Mouse (Mus musculus) adrenal gland, postnatal 4 days (tissue): ENCODE measurements around the gene Dgkz. TPM values are rescaled to one million over a fixed set of nuclear protein-coding genes. Genes with fewer than 3 reads are reported as not detected.
A peak's percentile ranks its signal among the peaks of the same experiment; 100 is the strongest.

Experiments
- DNase-seq, 2 experiments: peaks; one replicate each; pipeline ENCODE4 v3.0.0; 2021 to 2022; ENCODE audit warnings: low spot score in 2 of 2, mixed read lengths in 2 of 2
- total RNA-seq, 2 experiments: library from RNA; stranded (reverse); gene quantifications; 2 replicates each; pipeline ENCODE4 v1.2.3; 2021

Gene Dgkz
- total RNA-seq, 2 experiments from 2014 or later, result 91.3 to 98.4 TPM

DNA sequence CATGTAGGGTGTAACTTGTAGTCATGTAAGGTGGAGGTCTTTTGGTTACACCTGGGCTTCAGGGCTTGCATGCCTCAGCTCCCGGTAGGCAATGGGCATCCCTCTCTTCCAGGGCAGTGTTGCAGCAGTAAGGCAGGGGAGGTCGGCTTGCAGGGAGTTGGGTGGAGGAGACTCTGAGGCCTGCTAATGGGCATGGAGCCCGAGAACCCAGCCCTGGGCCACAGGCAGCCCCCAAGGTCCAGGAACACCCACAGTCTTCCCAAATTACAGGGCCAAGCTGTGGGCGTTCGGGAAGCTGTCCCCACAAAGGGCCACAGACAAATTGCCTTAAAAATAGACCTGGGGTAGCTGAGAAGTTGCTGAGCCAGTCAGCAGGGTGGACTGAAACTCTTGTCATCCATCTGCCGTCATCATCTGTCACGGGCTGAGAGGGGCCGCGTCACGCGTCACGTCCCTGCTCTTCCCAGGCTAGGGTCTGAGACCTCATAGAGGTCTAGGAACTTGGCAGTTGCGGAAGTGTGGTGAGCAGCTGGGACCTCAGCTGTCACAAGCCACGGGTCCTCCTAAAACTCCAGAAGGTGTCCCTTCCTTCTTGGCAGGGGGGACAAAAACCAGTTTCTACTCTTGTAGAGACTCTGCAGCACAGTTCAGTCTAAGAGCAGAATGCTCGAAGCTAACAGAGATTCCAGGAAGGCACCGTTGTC is 22.4 kb upstream of the Dgkz start:
- no peak for DNase-seq

DNA sequence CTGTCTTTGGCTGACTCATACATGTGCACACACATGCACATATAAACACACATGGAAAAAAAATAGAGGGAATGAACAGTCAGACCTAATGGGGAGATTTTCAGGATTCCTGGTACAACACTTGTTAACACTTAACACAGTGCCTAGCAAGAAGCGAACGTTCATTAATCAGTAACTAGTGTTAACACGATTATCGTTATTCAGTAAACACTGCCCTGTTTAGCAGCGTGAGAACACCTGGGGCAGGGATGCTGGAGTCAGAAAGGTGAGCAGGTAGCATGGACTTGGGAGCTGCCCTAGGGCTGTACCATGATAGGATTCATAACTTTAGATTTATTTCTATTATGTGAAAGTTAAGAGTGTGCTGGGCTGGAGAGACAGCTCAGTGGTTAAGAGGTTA is 20.3 kb upstream of the Dgkz start:
- no peak for DNase-seq

DNA sequence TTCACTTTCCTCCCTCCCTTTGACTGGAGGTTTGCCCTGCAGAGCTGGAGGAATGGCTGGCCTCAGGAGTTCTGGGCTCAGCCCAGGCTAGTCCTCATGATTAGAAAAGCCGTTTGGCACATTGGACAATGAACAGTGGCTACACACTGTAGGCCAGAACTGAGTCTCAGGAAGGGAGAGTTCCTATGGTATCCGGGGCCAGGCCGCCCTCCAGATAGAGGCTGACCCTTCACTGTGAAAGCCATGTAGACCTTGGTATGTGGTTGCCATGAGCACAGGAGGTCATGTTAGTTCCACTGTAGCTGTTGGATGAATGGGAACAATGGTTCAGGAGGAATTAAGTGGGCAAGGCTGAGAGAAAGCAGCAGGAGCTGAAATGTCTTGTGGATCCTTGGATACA is 17.7 kb upstream of the Dgkz start:
- DNase-seq, result no peak

DNA sequence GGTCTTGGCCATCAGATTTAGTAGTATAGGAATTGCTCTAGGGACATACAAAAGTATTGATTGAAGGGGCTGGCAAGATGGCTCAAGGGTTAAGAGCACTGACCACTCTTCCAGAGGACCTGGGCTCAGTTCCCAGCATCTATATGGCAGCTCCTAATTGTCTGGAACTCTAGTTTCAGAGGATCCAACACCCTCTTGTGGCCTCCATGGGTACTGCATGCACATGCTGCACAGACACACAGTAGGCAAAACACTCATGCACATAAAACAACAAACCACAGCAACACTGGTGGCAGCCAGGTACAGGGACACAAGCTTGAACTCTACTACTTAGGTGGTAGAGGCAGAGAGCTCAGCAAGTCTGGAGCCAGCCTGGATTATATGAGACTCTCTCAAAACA is 14.1 kb upstream of the Dgkz start:
- DNase-seq, result no peak

DNA sequence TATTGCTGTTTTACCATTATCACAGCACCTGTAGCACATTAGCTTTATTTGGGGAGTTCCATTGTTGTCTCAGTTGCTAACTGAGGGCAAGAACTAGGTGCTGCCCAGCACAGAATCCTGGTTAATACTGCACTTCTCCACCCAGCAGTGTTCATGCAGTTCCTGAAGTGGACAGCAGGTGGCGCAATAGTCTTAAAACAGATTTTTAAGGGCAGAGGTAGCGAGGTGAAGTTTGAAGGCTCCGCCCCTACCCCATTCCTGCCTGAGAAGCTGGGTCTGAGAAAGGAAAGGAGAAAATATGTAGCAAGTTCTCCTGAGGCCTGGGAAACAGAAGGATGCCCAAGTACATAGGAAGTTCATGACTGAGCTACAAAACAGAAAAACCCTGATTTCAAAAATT is 11.9 kb upstream of the Dgkz start:
- peak; percentile 63 to 71 for DNase-seq

DNA sequence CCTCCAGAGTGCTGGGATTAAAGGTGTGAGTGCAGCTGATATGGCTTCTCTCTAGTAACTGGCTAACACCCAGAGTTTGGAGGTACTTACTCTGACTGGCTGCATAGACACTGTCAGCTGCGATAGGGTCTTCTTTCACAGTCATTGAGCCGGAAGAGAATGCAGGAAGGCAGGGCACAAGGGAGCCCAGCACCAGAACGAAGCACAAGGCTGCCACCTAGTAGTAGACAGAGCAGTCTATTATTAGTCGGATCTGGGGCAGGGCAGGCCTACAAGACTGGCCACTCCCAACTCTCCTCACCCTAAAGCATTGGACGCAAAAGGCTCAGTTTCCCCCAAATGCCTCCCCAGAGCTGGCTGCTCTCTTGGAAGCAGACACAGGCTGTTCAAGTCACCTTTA is 10.4 kb upstream of the Dgkz start:
- DNase-seq, result no peak

DNA sequence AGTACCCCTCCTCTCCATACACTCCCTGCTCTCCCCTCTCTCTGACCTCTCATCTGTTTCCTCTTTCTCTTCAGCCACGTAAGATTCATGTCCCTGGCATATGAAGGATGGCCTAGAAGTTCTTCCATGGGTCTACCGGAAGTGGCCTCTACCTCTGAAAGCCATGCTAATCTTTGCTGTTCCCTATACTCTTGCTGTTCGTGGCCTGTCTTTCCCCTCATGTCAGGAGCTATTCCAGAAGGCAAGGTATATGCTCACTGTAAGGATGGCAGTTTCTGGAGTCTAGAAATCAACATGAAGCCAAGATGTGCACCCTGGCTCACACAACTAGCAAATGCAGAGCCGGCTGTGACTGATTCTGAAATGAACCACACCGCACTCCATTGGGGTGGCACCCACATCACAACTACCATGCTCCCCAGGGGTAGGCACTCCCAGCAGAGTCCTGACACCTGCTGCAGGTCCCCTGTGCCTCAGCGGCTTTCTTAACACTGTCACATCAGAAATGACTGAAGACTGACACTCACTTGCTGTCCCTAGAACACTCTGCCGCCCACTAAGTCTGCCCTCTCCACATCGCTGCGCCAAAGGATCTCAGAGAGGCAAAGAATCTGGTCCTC is 9.4 kb upstream of the Dgkz start:
- DNase-seq, result no peak

DNA sequence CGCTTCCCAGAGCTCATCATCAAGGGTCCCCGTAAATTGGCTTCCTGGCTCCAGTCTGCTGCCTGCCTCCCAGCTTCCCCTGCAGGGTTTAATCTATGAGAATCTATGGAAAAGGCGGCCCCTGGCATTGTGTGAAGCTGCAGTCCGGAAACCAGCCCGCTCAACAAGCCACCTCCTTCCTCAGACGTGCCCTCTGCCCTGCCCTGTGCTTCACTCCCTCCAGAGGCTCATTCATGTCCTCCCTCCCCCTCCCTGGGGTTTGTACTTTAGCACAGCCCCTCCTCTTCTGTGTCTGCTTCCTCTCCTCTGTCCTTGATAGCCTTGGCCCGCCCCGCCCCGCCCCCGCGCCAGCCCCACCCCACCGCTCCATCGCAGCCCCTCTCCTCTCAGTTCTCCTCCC is 8.8 kb upstream of the Dgkz start:
- DNase-seq, result peak in 1 of 2 experiments; percentile 60

DNA sequence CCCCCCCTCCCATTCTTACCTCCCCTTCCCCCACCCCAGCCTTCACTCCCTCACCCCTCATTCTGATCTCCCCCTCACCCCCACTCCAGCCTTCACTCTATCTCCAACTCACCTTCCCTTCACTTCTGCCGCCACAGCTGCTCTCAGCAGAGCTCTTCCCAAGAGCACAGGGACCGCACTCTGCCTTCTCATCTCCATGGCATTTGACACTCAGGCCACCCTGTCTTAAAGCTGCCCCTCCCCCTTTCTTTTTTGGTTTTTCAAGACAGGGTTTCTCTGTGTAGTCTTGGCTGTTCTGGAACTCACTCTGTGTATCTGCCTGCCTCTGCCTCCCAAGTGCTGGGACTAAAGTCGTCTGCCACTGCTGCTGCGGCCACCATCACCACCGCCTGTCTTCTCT is 5.2 kb upstream of the Dgkz start:
- no peak for DNase-seq

DNA sequence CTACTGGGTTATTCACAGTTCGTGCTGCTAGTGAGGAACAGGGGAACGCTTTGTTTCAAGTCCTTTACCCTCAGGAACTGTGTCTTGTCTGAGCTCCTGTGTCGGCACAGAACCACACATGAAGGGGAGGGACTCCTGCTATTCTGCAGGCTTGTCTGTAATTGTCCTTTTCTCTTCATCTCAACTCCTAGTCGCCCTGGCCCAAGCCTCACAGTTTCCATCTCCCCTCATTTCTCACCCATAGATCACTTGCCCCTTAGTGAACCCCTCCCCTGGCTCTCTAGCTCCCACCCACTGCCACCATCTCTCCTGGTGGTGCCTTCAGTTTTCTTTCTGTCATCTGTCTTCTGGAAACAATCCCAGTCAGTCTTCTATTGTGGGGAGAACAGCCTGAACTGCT is 4.6 kb upstream of the Dgkz start:
- DNase-seq, result no peak

DNA sequence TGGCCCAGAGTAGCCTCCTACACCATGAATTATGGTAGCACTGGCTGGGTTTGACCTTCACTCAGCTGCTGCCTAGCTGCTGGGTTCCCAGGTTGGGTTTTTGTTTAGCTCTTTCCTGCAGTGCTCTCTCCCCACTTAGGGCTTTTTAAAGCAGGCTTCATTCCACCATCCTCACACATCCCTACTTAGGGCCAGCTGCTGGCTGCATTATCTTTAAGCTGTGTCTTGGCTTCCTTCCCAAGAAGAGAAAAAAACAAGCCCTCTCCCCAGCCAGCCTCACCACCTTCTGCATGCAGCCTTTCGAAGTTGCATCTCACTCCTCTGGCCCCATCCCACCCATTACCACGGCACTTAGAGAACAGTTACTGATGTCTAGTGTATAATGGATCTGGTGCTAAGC is 2.9 kb upstream of the Dgkz start:
- DNase-seq, result no peak

DNA sequence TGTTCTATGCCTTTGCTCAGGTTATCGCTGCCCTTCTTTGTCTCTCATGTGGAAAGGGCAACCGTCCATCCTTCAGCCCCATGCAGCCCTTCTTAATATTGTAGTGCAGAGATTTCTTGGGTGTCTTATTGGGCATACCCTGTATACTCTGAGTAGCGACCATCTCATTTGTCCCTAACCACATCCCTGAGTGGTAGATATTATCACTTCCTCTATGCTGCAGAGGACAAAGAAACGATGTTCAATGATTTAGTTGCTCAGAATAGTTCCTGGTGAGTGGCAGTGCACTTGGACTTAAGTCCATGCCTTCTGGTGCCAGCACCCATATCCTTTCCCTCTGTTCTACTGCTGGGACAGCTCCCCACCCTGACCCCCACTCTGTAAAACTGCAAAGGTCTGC is 2.3 kb upstream of the Dgkz start:
- no peak for DNase-seq

DNA sequence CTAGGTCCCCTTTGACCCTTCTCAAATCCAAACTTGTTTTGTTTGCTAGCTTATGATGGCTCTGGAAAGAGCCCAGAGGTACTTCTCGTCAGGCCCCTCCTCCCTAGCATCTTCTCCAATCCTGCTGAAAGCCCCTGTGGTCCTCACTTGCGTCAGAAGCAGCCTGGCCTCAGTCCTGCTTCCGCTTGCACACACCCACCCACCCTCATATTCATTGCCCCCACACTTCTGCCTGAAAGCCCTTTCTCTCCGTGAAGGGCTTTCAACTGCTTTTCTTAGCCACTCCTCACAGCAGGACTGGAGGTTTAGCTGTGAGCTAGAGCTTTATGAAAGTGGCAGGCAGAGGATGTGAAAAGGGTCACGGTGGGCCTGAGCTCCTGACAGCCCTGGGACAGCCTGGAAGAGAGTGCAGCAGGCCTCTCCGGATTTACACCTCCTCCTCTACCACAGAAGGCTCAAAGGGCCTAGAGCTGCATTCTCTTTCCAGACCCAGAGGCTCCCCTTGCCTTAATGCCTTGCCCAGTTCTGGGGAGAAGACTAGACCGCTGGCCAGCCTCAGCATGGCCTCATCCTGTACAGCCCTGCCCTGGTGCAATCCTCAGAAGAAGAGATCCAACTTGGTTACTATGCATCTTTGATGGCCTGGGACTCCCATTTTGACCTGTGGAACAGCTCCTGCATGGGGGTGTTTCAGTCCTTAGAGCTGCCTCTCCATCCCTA is 2.1 kb downstream of the Dgkz start:
- DNase-seq, result no peak

DNA sequence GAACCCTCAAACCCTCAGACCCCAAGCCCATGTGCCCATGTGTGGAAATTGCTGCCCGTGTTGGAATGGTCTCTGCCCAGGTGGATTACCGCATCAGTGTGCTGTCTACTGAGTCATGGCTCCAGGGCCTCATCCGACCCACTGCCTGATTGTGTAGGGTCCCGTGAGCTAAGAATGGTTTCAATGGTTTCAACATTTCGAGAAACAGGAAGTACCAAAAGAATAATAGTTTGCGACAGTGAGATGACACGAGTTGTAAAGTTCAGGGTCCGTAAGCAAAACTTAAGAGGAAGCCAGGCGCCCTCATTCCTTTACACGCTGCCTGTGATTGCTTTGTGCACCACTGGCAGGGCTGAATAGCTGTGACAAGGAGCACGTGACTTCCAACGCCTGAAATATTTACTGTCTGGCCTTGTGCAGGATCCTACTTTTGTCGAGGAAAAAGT is 3.5 kb downstream of the Dgkz start:
- DNase-seq, result no peak

DNA sequence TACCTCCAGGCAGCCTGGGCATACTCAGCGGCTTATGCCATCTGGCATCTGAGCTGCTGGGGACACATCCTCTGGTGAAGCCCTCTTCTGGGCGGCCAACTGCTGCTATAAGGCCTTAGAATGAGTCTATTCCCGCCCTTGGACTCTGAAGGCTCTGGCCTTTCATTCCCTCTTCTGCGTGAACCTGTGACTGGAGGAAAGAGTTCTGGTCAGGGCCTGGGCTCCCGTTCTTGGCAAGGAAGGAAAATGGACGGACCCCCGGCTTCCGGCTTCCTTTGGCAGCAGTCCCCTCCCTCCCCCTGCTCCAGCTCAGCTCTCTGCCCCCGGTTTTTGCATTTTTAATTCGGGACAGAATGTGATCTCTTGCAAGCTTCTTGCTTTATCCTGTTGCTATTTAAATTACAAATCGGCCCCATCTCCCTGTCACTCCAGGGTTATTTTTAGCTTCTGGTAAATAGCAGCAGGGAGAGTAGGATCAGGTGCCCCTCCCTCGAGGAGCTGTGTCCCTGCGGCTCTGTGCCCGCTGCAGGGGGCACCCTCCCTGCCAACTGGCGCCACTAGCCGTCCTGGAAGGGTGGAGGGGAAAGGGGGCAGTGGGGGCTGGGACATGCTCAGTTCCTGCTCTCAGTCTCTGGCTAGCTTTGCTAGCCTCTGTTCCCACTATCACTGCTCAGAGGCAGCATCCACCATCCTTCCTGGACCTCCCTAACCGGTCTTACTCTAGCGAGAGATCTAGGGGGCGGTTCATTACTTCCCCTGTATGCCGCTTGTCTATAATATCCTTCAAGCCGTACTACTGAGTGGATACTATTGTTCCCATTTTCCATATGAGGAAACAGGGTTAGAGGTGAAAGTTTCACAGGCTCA is 4.2 kb downstream of the Dgkz start:
- no peak for DNase-seq

DNA sequence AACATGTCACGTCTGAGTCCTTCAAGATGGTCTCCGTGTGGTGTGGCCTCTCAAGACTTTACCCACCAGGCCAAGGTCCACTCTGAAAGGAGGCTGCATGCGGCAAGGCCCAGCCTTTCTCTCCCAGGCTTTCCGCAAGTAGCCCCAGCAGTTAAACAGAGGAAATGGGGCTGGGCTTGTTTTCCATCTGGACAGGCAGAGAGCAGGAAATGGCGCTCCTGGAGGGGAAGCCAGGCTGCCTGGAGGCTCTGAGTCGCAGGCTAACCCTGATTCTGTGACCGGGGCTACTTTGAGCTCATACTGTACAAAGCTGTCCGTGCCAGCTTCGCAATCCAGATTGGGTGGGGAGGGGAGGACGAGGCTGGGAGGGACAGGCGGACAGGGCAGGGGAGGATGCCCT is 7.7 kb downstream of the Dgkz start:
- DNase-seq, result no peak

DNA sequence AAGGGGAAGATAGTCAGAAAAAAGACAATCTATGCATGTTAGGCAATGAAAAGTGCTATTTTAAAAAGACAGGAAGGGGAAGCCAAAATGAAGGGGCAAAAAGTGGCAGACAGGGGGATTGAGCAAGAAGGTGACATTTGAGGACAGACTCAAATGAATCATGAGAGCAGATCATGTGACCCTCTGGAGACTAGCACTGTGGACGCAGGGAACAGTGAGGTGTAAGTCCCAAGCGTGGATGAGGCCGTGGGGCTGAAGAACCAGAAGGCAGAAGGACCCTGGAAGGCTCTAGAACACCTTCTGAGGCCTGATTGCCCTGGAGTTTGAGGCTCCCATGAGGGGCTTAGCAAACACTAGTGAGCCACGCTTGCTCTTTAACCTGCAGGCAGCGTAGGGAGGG is 9.3 kb downstream of the Dgkz start:
- DNase-seq, result no peak

DNA sequence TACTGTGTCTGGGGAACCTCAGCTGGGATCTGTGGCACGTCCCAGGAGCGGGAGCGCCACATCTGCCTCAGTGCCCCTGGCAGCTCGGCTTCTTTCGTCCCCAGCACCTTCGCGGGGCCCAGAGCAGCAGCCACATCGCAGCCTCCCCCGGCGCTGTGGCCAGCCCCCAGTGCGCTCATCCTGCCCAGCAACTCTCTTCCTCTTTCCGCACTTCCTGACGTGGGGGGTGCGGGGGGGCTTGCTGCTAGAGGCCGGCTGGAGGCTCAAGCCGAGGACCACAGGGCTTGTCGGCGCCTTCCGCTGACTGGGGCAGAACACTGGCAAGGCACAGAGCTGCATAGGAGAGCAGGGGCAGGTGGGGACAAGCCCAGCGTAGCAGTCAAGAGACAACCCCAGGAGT is 10.2 kb downstream of the Dgkz start:
- DNase-seq, result no peak

DNA sequence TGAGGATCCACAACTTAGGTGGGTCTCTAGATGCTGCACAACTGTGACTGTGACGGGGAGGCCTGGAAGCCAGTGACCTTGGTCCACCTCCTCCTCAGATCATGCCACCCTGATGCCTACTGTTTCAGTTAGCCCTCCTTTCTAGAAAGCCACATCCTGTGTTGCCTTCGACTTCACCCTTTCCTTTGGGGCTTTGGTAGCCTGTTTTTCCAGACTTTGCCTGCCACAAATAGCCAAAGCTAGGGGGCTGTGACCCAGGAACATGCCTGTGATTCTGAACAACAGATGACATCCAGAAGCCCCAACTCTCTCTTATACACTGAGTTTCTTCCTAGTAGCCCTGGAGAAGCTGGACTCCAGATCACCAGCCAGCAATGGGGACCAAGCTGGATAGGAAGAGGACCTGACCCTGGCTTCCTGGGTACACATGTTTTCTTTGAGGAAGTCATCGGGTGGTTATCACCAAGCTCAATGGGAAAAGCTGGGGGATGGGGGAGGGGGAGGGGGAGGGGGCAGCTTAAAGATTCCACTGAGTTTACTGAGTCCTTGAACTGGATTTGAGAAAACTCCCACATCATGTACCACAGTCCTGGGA is 11.0 kb downstream of the Dgkz start:
- DNase-seq, result no peak

DNA sequence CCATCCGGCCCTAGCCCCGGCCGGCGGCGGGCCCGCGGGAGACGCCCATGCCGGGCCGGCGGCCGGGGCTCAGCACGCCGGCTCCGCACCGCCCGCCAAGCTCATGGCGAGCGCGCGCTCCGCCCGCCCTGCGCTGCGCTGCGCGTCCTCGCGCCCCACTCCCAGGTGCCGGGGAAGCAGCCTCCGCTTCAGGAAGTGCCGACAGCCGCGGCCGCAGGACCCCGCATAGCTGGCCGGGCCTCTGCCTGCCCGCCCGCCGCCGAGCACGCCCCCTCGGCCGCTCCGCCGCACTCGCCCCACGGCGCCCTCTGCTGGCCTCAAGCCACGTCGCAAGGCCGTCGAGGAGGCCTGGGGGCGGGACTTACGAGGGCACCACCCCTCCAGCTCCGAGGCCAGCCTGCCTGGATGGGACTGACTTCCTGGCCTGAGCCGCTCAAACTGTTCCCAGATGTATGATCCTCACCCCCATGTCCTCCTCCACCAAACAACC is 12.2 kb downstream of the Dgkz start:
- DNase-seq, result peak; percentile 96 to 98

DNA sequence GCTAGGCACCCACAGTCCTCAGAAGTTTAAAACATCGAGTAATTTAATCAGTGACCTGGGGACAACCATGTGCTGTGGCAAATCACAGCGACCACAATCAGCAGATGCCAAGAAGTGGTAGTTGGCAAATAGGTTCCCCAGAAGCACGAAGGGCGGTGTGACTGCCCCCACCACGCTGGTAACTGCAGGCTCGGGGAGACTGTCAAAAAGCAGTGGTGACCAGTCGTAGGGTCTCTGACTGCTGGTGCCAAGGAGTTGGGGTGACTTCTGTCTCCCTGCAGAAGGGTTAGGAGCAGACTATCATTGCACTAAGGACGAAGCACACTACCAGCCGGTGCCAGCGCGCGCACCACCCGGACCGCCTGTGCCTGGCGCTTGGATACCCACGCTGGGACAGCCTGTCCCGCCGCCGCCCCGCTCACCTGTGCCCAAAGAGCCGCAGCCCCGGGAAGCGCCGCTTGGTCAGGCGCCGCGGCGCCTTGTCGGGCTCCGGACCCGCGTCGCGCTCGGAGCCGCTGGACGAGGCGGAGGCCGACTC is 12.7 kb downstream of the Dgkz start:
- no peak for DNase-seq
